Mouse (Mus musculus) v-Abl transformed pro-B cells (cell line): ENCODE data around the gene Btg3.

Source experiments
- in situ Hi-C, 2 experiments: fragments of 400-800 bp; cut with MboI; formaldehyde crosslinking; loops; one replicate each; pipeline ENCODE4 v1.15.1; 2025; ENCODE audit not compliant: unreplicated experiment in 2 of 2

Gene Btg3

DNA sequence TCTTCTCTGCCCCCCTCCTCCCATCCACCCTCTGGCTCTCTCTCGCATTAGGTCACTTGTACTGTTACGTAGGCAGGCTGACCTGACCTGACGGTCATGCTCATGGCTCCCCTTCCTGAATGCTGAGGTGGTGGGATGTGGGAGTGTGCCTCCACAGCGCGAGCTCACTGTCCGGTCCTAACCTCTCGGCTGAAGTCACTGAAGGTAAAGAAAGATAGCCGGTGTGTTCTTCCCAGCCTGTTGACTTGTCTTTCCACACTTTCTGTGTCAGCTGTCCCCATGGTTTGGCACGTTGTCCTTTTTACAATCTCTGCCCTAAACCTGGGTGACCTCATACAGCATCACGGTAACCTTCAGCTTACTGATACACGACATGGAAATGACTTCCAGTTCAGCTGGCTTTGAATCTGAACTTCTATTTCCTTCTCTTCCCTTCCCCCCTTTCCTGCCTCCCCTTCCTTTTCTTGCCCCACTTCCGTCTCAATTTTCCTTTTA is 71.3 kb downstream of the Btg3 start:
- in situ Hi-C loops = no loop called here

DNA sequence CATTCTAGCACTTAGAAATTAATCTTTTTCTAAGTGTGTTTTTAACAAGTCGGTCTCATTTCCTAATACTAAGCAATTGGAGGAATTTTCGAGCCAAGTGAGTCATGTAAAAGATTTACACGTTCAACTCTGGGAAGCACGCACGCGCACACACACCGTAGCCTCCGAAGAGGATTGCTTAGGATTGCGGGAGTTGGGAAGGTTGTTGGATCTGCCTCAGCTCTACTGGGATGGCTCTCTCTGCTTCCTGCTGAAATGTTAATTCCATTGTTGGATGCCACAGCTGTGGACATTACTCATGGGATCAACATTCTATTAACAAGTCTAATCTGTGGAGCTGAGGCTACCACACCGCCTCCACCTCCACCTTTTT is 74.3 kb downstream of the Btg3 start:
- in situ Hi-C loops = no loop called here

DNA sequence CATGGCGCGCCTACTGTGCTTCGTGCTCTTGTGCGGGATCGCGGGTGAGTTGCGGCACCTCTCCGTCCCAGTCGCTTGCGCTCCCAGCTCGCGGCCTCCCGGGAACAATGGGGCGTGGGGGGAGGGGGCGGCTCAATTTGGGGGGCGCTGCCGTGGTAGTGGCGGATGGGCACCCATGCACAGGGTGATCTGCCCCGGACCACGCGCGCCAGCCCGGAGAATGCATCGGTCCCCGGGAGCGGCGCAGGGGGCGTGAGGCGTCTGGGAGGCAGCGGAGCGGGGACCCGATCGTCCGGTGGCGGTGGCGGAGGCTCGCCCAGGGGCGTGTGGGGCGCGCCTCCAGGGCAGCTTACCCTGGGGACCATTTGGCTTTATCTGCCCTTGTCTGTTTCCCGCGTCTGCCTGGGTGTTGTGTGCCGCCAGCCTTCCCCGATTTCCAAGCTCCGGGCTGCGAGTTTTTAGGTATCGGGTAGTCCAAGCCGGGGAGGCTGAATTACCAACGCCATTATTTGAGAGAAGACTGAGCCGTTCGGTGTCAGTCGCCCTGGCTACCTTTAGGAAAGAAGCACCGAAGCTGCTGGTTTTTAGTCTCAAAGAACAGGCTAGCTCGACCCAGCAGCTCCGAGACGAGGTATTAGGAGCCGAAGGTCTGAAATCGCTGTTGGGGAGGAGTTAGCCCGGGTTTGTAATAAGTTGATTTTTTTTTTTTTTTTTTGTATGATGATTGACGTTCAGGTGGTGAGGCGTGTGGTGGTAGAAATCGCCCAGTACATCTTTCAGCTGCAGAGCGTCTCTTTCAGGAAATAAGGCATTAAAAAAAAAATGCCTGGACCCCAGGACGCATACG is 74.9 kb downstream of the Btg3 start:
- in situ Hi-C loops = no loop called here

DNA sequence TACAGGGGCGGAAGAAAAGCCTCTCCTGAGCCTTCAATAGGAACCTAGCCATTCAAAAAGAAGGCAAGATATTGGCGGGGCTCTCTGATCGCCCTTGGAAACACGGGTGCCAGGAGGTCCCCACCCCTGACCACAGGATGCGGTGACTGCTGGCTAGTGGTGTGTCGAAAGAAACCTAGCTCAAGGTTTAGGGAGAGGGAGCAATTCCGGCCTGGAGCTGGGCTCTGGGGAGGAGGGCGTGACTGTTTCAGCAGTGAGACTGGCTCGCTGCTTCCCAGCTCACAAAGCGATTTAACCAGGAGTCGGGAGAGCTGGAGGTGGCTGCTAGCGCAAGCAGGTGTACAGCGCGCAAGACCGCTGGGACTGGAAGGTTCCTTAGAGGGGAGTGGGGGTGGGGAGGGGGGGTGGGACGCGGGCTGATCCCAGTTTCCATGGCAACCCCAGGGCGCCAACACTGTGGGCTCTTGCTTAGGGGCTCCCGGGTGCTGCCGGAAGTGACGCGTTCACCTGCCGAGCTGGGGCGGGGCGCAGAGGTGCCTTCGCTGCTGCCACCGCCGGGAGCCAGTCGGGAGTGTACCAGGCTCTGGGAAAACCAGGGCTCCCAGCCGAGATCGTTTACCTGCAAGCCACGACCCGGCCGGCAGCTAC is 75.7 kb downstream of the Btg3 start, which contains the start of gene Cxadr:
TSS of gene Cxadr (plus strand) at position 307 of the 648 bp plus-strand sequence.
- in situ Hi-C loops = no loop called here

DNA sequence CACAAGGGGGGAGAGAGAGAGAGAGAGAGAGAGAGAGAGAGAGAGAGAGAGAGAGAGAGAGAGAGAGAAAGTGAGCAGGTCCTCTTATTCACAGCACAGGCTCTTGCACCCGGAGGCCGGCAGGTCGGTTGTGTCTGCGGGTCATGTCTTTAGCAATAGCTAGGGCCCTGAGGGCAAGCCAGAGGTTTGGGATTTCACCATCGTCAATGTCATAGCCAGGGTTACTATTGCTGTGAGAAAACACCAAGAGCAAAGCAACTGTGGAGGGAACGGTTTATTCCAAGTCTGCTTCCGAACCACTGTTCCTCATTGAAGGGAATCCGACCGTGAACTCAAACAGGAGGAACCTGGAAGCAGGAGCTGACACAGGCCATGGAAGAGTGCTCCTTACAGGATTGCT is 80.9 kb downstream of the Btg3 start:
- in situ Hi-C loops = no loop called here

DNA sequence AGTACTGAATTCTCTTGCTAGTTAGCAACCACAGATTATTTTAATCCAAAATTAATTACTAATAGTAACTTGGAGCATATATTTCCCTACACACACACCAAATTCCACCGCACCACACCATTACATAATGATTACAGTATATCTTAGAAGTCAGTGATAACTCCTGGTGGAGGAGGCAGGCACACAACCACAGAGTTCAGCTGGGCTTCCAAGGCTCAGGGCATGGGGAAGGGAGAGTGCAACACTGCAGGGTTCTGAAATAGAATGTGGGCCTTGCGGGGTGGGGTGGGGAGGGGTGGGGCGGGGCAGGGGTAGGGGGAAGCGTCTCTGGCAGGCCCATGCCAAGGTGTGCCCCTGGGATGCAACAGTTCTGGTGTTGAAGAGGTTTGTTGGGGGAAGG is 81.4 kb downstream of the Btg3 start:
- in situ Hi-C loops = no loop called here

DNA sequence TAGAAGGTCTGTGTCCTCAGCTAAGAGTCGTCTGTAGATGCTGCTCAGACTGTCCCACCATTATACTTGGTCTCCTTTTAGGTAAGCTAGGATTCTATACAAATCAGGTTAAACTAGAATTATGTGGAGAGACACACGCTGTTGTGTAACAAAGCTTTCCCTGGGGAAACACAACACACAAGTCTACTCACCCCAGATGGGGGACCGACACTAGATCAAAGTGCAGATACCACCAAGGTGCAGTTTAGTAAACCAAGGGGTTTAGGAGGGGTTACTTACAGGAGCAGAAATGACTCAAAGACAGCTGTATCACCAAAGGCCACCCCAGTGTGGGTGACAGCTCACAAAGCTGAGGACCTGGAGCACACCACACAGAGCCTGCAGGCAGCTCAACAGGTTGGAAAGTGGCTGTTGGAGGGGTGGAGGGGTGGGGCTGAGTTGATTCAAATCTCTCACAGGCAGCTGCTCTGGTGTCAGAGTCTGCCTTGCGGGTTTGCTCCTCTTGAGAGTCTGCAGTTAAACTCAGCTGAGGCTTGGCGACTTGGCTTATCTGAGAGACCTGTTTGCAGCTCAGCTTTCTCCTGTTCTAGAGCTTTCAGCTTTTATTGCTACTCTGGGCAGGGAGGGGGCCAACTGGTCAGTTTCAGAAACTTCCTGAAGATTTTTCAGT is 82.3 kb downstream of the Btg3 start:
- in situ Hi-C loops = no loop called here

DNA sequence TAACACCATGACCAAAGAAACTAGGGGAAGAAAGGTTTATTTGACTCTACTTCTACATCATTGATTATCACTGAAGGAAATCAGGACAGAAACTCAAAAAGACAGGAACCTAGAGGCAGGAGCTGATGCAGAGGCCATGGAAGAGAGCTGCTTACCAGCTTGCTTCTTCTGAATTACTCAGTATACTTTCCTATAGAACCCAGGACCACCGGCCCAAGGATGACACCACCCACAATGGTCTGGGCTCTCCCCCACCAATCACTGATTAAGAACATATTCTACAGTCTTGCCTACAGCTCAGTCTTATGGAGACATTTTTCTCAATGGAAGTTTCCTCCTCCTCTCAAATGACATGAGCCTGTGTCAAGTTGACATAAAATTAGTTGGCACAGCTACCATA is 82.9 kb downstream of the Btg3 start:
- in situ Hi-C loops = no loop called here

DNA sequence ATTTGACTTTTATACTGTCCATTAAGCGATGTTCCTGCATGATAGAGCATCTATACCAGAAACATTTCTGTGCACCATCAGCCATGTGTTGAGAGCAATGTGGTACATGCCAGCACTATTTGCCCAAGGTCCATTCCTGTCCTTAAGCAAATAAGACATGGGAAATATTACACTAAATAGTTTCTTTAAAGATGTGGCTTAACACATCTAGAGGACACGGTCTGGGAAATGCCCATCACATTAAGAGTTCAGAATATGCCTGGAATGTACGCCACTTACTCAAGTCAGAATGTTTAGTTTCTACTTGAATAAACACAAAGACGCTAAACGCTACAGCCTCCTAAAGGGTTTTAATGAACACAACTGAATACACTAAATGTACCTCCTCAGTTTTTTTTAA is 93.8 kb downstream of the Btg3 start:
- in situ Hi-C loops = no loop called here
